Mouse (Mus musculus) spleen, postnatal 36 days (tissue): ENCODE measurements around the gene Vmn1r94.
"Not testable (repeated sequence)": the region's sequence is repeated elsewhere in the genome, so short reads cannot be mapped to it uniquely, and the experiment has no call there.

Experiments used
- DNase-seq, 2 experiments: peaks; one replicate each; pipeline ENCODE4 v3.0.0; 2022; ENCODE audit warnings: low spot score in 2 of 2, mixed read lengths in 1 of 2

Gene Vmn1r94

GRCm38 (mm10) chr7:20168277-20168676 is at the start of gene Vmn1r94:
Gene Vmn1r94 (minus strand): TSS chr7:20168377.
- DNase-seq = not testable (repeated sequence)

DNA sequence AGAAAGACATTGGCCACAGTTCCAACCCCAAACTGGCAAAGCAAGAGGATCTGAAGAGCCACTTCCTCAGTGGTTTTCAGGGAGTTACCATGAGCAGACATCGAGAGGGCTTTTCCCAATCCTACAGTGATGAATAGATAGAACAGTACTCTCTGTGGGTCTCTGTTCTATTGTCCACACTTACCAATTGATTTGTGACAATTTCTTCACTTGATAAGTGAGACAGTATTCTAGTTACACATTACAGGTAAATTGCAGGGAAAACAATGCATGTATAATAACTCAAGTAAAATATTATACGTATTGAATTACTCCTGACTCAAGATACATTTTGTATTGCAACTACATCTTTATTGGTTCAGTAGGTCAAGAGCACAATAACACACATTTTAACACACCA is 37.3 kb upstream of the Vmn1r94 start, which contains the start of gene Gm6164:
Gene Gm6164, minus strand, starts transcription at position 101 of the 400 bp plus-strand sequence.
- not testable (repeated sequence) for DNase-seq

DNA sequence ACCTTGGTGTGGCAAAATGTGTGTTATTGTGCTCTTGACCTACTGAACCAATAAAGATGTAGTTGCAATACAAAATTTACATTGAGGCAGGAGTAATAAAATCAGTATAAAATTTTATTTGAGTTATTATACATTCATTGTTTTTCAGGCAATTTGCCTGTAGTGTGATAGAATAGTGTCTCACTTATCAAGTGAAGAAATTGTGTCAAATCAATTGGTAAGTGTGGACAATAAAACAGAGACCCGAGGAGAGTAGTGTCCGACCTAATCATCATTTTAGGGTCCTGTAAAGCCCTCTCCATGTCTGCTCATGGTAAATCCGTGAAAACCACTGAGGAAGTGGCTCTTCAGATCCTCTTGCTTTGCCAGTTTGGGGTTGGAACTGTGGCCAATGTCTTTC is 25.2 kb upstream of the Vmn1r94 start, which contains the start of gene Vmn1r95:
Gene Vmn1r95, plus strand, starts transcription at position 301 of the 400 bp plus-strand sequence.
- DNase-seq = not testable (repeated sequence)

- DNase-seq = not testable (repeated sequence)
Measured at GRCm38 (mm10) chr7:20138988-20139387, 29.2 kb downstream of the Vmn1r94 start, which contains the start of gene Vmn1r93. Gene Vmn1r93 (minus strand): TSS chr7:20139088.

GRCm38 (mm10) chr7:20122479-20122878 is 45.7 kb downstream of the Vmn1r94 start, which contains the start of gene Gm16442:
Gene Gm16442 (minus strand): TSS chr7:20122579.
- not testable (repeated sequence) for DNase-seq
